Mouse (Mus musculus) kidney, adult 18-20 months (tissue): ENCODE measurements around the gene Camta1.

Experiments used
- DNase-seq: peaks from one replicate; pipeline ENCODE4 v3.0.0; 2021

Gene Camta1

GRCm38 (mm10) chr4:151360976-151361673 is 500.6 kb downstream of the Camta1 start:
- DNase-seq = no peak

- DNase-seq = no peak
Observed at GRCm38 (mm10) chr4:151355505-151355904, 506.2 kb downstream of the Camta1 start.

- no peak for DNase-seq
Observed at GRCm38 (mm10) chr4:151352791-151353190, 508.9 kb downstream of the Camta1 start.

GRCm38 (mm10) chr4:151352249-151352648 is 509.4 kb downstream of the Camta1 start:
- no peak for DNase-seq

GRCm38 (mm10) chr4:151351757-151352156 is 509.9 kb downstream of the Camta1 start:
- no peak for DNase-seq

GRCm38 (mm10) chr4:151347620-151348019 is 514.1 kb downstream of the Camta1 start:
- no peak for DNase-seq

- DNase-seq = no peak
Observed at GRCm38 (mm10) chr4:151346673-151347072, 515.0 kb downstream of the Camta1 start.

- DNase-seq = no peak
Observed at GRCm38 (mm10) chr4:151344811-151345210, 516.9 kb downstream of the Camta1 start.

GRCm38 (mm10) chr4:151339421-151339820 is 522.3 kb downstream of the Camta1 start:
- DNase-seq = peak; percentile 24

GRCm38 (mm10) chr4:151338931-151339330 is 522.7 kb downstream of the Camta1 start:
- no peak for DNase-seq

GRCm38 (mm10) chr4:151337543-151337942 is 524.1 kb downstream of the Camta1 start:
- no peak for DNase-seq

GRCm38 (mm10) chr4:151336413-151336812 is 525.3 kb downstream of the Camta1 start:
- DNase-seq = no peak

GRCm38 (mm10) chr4:151334951-151335742 is 526.5 kb downstream of the Camta1 start:
- DNase-seq = peak; percentile 51

GRCm38 (mm10) chr4:151332074-151332849 is 529.4 kb downstream of the Camta1 start:
- no peak for DNase-seq

GRCm38 (mm10) chr4:151330983-151331382 is 530.7 kb downstream of the Camta1 start:
- no peak for DNase-seq

GRCm38 (mm10) chr4:151328071-151328470 is 533.6 kb downstream of the Camta1 start:
- DNase-seq = no peak

- DNase-seq = no peak
Observed at GRCm38 (mm10) chr4:151326971-151327686, 534.5 kb downstream of the Camta1 start.

GRCm38 (mm10) chr4:151316428-151316827 is 545.2 kb downstream of the Camta1 start:
- DNase-seq = no peak

- no peak for DNase-seq
Observed at GRCm38 (mm10) chr4:151315726-151316125, 546.0 kb downstream of the Camta1 start.

- DNase-seq = no peak
Observed at GRCm38 (mm10) chr4:151310773-151311172, 550.9 kb downstream of the Camta1 start.

- DNase-seq = no peak
Observed at GRCm38 (mm10) chr4:151310056-151310685, 551.5 kb downstream of the Camta1 start.

GRCm38 (mm10) chr4:151306890-151307289 is 554.8 kb downstream of the Camta1 start:
- no peak for DNase-seq
